Mouse (Mus musculus) intestine, embryonic 14.5 days (tissue): ENCODE measurements around the gene Vps8. TPM values are rescaled to one million over a fixed set of nuclear protein-coding genes. Genes with fewer than 3 reads are reported as not detected.
A peak's percentile ranks its signal among the peaks of the same experiment; 100 is the strongest.

ENCODE experiments used
- ATAC-seq: fragments of 200-750 bp; cut with Nextera tagmentation; replicated peaks from 2 replicates; pipeline ENCODE4 v1.8.0; 2017; ENCODE audit warnings: low read depth, moderate number of reproducible peaks, moderate TSS enrichment, moderate library complexity; ENCODE audit not compliant: low FRiP score, low TSS enrichment
- DNase-seq: peaks from one replicate; pipeline ENCODE4 v3.0.0-alpha.2; 2018; ENCODE audit warnings: low spot score
- H3K27ac ChIP-seq: fragments of 300-500 bp; sonication (generic); 2 replicates; pipeline ENCODE4 v1.5.1; 2014; ENCODE audit warnings: low read depth, mild to moderate bottlenecking, control low read depth
- H3K27me3 ChIP-seq: fragments of 300-500 bp; sonication (generic); replicated peaks from 2 replicates; pipeline ENCODE4 v1.6.1; 2014; ENCODE audit warnings: low read length, control low read depth; ENCODE audit not compliant: control insufficient read depth, insufficient read depth
- H3K36me3 ChIP-seq: fragments of 300-500 bp; sonication (generic); 2 replicates; pipeline ENCODE4 v1.6.1; 2014; ENCODE audit warnings: low read length, control low read depth; ENCODE audit not compliant: control insufficient read depth, insufficient read depth
- H3K4me1 ChIP-seq: fragments of 300-500 bp; sonication (generic); replicated peaks from 2 replicates; pipeline ENCODE4 v1.6.1; 2014; ENCODE audit warnings: low read length, control low read depth, mixed read lengths; ENCODE audit not compliant: control insufficient read depth, insufficient read depth
- H3K4me2 ChIP-seq: fragments of 300-500 bp; sonication (generic); 2 replicates; pipeline ENCODE4 v1.6.1; 2014; ENCODE audit warnings: low read length
- H3K4me3 ChIP-seq: fragments of 300-500 bp; sonication (generic); 2 replicates; pipeline ENCODE4 v1.5.1; 2014; ENCODE audit warnings: low read depth, low read length, control low read depth, mixed read lengths
- H3K9ac ChIP-seq: fragments of 300-500 bp; sonication (generic); 2 replicates; pipeline ENCODE4 v1.6.1; 2014; ENCODE audit warnings: mild to moderate bottlenecking, low read length
- H3K9me3 ChIP-seq: fragments of 300-500 bp; sonication (generic); 2 replicates; pipeline ENCODE4 v1.6.1; 2016; ENCODE audit warnings: low read length, control low read depth; ENCODE audit not compliant: control insufficient read depth
- WGBS: fragments of 180-500 bp; shearing (Covaris S2); extraction: QIAGEN DNeasy Blood & Tissue Kit; methylation state at CpG from one replicate; pipeline ENCODE4 v1.1.7; 2014; 5-methylcytosine and 5-hydroxymethylcytosine counted together
- polyA plus RNA-seq: library from polyadenylated mRNA; unstranded; fragments of >200 nt; fragmentation: Nextera tagmentation; extraction: Ambion mirVana; gene quantifications from 2 replicates; pipeline ENCODE4 v1.2.1, GENCODE M21; 2014

Gene Vps8
- polyA plus RNA-seq, 1 experiment from 2014 or later = 14.4 TPM

DNA sequence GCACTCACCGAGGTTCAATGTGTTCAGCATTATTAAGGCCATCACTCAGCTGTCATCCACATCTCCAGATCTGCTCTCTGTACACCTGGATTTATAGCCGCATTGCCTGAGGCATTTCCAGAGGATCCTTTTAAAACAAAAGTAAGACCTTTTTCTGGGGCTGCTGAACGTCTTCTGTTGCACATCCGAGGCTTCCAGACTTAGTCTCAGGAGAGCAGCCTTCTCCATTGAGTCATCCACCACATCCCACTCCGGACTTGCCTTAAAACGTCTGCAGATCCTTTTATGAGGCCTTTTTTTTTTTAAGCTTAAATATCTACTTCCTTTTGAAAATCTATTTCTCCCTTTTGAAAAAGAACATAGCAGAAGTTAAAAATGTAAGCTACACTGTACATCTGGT is 172.6 kb downstream of the Vps8 start:
- Histone ChIP-seq H3K9ac (no peak overlapping the region), H3K4me3 (no peak overlapping the region), H3K4me2 (no peak overlapping the region), H3K36me3 (no peaks in the 10 kb centered on the region), H3K27ac (no peak overlapping the region), H3K27me3 (no peaks in the 10 kb centered on the region), H3K4me1 (no peaks in the 10 kb centered on the region), H3K9me3 (no peaks in the 10 kb centered on the region)
- 55% methylated on average over 6 of the region's 6 CpGs for WGBS
- no peak for ATAC-seq
- DNase-seq = no peak

DNA sequence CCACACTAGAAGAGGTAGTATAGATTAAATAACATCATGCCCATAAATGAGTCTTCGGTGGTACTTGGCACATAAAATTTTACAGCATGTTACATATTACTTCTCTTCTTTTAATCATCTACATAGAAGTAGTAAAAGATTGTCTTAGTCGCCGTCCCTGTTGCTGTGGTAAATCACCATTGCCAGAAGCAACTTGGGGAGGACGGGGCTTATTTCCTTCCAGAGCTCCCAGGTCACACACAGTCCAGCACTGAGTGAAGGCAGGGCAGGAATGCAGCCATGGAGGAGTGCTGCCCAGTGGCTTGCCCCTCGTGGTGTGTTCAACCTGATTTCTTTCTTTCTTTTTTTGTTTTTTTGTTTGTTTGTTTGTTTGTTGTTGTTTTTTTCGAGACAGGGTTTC is 181.4 kb downstream of the Vps8 start:
- Histone ChIP-seq H3K27ac (no peak overlapping the region), H3K4me1 (no peaks in the 10 kb centered on the region), H3K4me3 (no peak overlapping the region), H3K36me3 (no peaks in the 10 kb centered on the region), H3K9me3 (no peaks in the 10 kb centered on the region), H3K27me3 (no peaks in the 10 kb centered on the region), H3K9ac (no peak overlapping the region), H3K4me2 (no peak overlapping the region)
- WGBS = 81% methylated on average over 6 of the region's 6 CpGs
- DNase-seq (no peak), ATAC-seq (no peak)

- no peaks in the 10 kb centered on the region for H3K27me3 ChIP-seq
- no peaks in the 10 kb centered on the region for H3K9me3 ChIP-seq
- no peak overlapping the region for H3K27ac ChIP-seq
- no peak overlapping the region for H3K4me2 ChIP-seq
- no peaks in the 10 kb centered on the region for H3K36me3 ChIP-seq
- ATAC-seq (no peak), DNase-seq (no peak)
- no peak overlapping the region for H3K4me3 ChIP-seq
- no peak overlapping the region for H3K9ac ChIP-seq
- whole genome bisulfite sequencing = 89% methylated on average over 6 of the region's 6 CpGs
- no peaks in the 10 kb centered on the region for H3K4me1 ChIP-seq
Measured at GRCm38 (mm10) chr16:21606249-21607020, 183.5 kb downstream of the Vps8 start.

GRCm38 (mm10) chr16:21607021-21607650 is 184.2 kb downstream of the Vps8 start:
- DNase-seq (no peak), ATAC-seq (no peak)
- 77% methylated on average over 8 of the region's 8 CpGs for WGBS
- Histone ChIP-seq H3K4me3 (no peak overlapping the region), H3K27ac (no peak overlapping the region), H3K36me3 (no peaks in the 10 kb centered on the region), H3K27me3 (no peaks in the 10 kb centered on the region), H3K4me2 (no peak overlapping the region), H3K9me3 (no peaks in the 10 kb centered on the region), H3K4me1 (no peaks in the 10 kb centered on the region), H3K9ac (no peak overlapping the region)

DNA sequence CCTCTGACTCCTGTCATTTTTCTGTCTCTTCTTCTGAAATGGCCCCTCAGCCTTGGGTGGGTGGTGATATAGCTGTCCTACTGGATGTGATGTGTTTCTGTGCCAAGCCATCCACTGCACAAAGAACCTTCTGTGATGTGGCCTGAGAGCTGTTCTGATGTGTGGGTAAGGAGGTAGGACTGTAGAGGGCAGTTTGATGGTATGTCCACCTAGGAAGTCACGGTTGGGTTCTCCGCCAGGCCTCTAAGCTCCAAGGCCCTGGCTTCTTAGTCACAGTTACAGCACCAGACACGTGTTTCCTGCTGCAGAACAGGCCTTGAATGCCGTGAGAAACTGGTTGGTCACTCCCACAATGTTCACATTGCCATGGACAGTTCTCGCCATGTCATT is 184.7 kb downstream of the Vps8 start:
- DNase-seq (peak; percentile 15), ATAC-seq (no peak)
- Histone ChIP-seq H3K27me3 (no peaks in the 10 kb centered on the region), H3K4me3 (no peak overlapping the region), H3K4me2 (no peak overlapping the region), H3K9me3 (no peaks in the 10 kb centered on the region), H3K27ac (no peak overlapping the region), H3K9ac (no peak overlapping the region), H3K36me3 (no peaks in the 10 kb centered on the region), H3K4me1 (no peaks in the 10 kb centered on the region)
- 82% methylated on average over 5 of the region's 5 CpGs for WGBS

GRCm38 (mm10) chr16:21608176-21608865 is 185.4 kb downstream of the Vps8 start:
- H3K9ac ChIP-seq = no peak overlapping the region
- no peaks in the 10 kb centered on the region for H3K27me3 ChIP-seq
- no peaks in the 10 kb centered on the region for H3K4me1 ChIP-seq
- H3K4me2 ChIP-seq = no peak overlapping the region
- peak overlapping the region; percentile 23; the same call in 1 of the 2 replicates for H3K27ac ChIP-seq
- ATAC-seq (no peak), DNase-seq (no peak)
- no peaks in the 10 kb centered on the region for H3K36me3 ChIP-seq
- no peaks in the 10 kb centered on the region for H3K9me3 ChIP-seq
- H3K4me3 ChIP-seq = no peak overlapping the region
- WGBS = 69% methylated on average over 10 of the region's 10 CpGs

DNA sequence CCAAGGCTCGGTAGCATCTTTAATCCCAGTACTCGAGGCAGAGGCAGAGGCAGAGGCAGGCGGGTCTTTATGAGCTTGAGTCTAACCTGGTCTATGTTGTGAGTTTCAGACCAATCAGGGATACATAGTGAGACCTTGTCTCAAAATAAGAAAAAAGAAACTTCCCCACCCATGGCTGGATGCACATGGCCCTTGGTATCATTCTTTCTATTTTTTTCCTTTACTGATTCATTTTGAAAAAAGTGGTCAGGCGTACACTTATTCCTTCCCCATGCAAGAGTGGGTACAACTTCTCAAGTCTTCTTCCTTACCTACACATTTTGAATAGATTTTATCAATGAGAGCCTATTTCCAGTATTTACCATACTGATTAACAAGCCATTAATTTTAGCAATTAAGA is 187.6 kb downstream of the Vps8 start:
- WGBS = 95% methylated on average over 4 of the region's 4 CpGs
- no peaks in the 10 kb centered on the region for H3K4me1 ChIP-seq
- H3K4me3 ChIP-seq = no peak overlapping the region
- no peak overlapping the region for H3K27ac ChIP-seq
- H3K27me3 ChIP-seq = no peaks in the 10 kb centered on the region
- no peak overlapping the region for H3K4me2 ChIP-seq
- no peaks in the 10 kb centered on the region for H3K36me3 ChIP-seq
- no peaks in the 10 kb centered on the region for H3K9me3 ChIP-seq
- DNase-seq = no peak
- ATAC-seq = no peak
- H3K9ac ChIP-seq = no peak overlapping the region

DNA sequence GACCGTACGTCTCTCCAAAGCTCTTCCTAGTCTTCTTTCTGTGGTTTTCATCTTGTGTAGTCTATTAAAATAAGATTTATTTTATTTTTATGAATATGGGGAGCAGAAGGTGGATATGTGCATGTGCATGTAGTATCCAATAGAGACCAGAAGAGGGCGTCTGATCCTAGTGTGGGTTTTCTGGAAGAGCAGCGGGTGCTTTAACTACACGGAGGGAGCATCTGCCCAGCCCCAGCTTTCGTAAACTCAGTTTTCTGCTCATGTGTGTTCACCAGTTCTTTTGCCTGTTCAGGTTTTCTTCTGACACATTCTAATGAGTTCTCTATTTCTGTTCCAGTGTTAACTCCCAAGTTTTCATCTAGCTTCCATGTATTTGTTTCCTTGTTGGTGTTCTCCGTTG is 192.9 kb downstream of the Vps8 start:
- H3K27me3 ChIP-seq = no peaks in the 10 kb centered on the region
- DNase-seq = no peak
- H3K4me3 ChIP-seq = no peak overlapping the region
- no peaks in the 10 kb centered on the region for H3K36me3 ChIP-seq
- 58% methylated on average over 7 of the region's 7 CpGs for WGBS
- no peak overlapping the region for H3K9ac ChIP-seq
- no peak for ATAC-seq
- no peak overlapping the region for H3K4me2 ChIP-seq
- H3K4me1 ChIP-seq = peaks cover 7% of the 10 kb centered on the region
- no peaks in the 10 kb centered on the region for H3K9me3 ChIP-seq
- no peak overlapping the region for H3K27ac ChIP-seq
